Mouse (Mus musculus): ENCODE results near the gene Smpd3. TPM values are rescaled to one million over a fixed set of nuclear protein-coding genes. Genes with fewer than 3 reads are reported as not detected.

Smpd3 gene
- polyA plus RNA-seq, 1 experiment from 2014 or later, result 1.3 TPM

GRCm38 (mm10) chr8:106336031-106336430 is 1.8 kb downstream of the Smpd3 start:
- H3K9ac ChIP-seq (replicated peaks), result no peak overlapping the region
- H3K4me1 ChIP-seq (ENCODE audit: insufficient read depth), result peaks cover 7% of the 10 kb centered on the region
- WGBS (ENCODE audit: insufficient replicate concordance), result 57% methylated on average over 4 of the region's 4 CpGs
- H3K36me3 ChIP-seq (replicated peaks; ENCODE audit: insufficient read depth, low read length), result no peaks in the 10 kb centered on the region
- DNase-seq (no peak), ATAC-seq (no peak)
- H3K9me3 ChIP-seq (ENCODE audit: low read length), result no peaks in the 10 kb centered on the region
- no peak overlapping the region for H3K4me3 ChIP-seq (ENCODE audit: low read depth, low read length)
- H3K27me3 ChIP-seq (ENCODE audit: insufficient read depth, low read length), result peaks cover 29% of the 10 kb centered on the region
- no peak overlapping the region for H3K27ac ChIP-seq (ENCODE audit: low read depth)
- H3K4me2 ChIP-seq (ENCODE audit: low read depth, low read length), result no peak overlapping the region
- TF ChIP-seq CTCF (IDR thresholded peaks at IDR 0.05; ENCODE audit: low read depth) (no peak), EP300 (IDR thresholded peaks at IDR 0.05; ENCODE audit: low read depth) (no peak)

GRCm38 (mm10) chr8:106335196-106335595 is 2.6 kb downstream of the Smpd3 start:
- H3K4me1 ChIP-seq (ENCODE audit: insufficient read depth), result peaks cover 7% of the 10 kb centered on the region
- 43% methylated on average over 4 of the region's 4 CpGs for WGBS (ENCODE audit: insufficient replicate concordance)
- H3K27me3 ChIP-seq (ENCODE audit: insufficient read depth, low read length), result peaks cover 29% of the 10 kb centered on the region
- DNase-seq, result no peak
- H3K9ac ChIP-seq (replicated peaks), result no peak overlapping the region
- H3K27ac ChIP-seq (ENCODE audit: low read depth), result no peak overlapping the region
- H3K4me3 ChIP-seq (ENCODE audit: low read depth, low read length), result no peak overlapping the region
- no peak for ATAC-seq
- no peaks in the 10 kb centered on the region for H3K9me3 ChIP-seq (ENCODE audit: low read length)
- no peaks in the 10 kb centered on the region for H3K36me3 ChIP-seq (replicated peaks; ENCODE audit: insufficient read depth, low read length)
- no peak overlapping the region for H3K4me2 ChIP-seq (ENCODE audit: low read depth, low read length)
- TF ChIP-seq CTCF (IDR thresholded peaks at IDR 0.05; ENCODE audit: low read depth) (peak; percentile 47), EP300 (IDR thresholded peaks at IDR 0.05; ENCODE audit: low read depth) (no peak)

- TF ChIP-seq EP300 (IDR thresholded peaks at IDR 0.05; ENCODE audit: low read depth), result no peak
- no peak overlapping the region for H3K4me2 ChIP-seq (ENCODE audit: low read depth, low read length)
- 32% methylated on average over 8 of the region's 8 CpGs for WGBS (ENCODE audit: insufficient replicate concordance)
- DNase-seq, result no peak
- ATAC-seq, result no peak
- H3K4me1 ChIP-seq (ENCODE audit: insufficient read depth), result peaks cover 4% of the 10 kb centered on the region; the same call in 1 of the 2 replicates
- H3K36me3 ChIP-seq (replicated peaks; ENCODE audit: insufficient read depth, low read length), result no peaks in the 10 kb centered on the region
- H3K27ac ChIP-seq (ENCODE audit: low read depth), result no peak overlapping the region
- peaks cover 29% of the 10 kb centered on the region for H3K27me3 ChIP-seq (ENCODE audit: insufficient read depth, low read length)
- no peak overlapping the region for H3K4me3 ChIP-seq (ENCODE audit: low read depth, low read length)
- no peaks in the 10 kb centered on the region for H3K9me3 ChIP-seq (ENCODE audit: low read length)
- H3K9ac ChIP-seq (replicated peaks), result no peak overlapping the region
These were observed 4.4 kb downstream of the Smpd3 start for GRCm38 (mm10) chr8:106333346-106333745.

GRCm38 (mm10) chr8:106332498-106332897 is 5.3 kb downstream of the Smpd3 start:
- WGBS (ENCODE audit: insufficient replicate concordance), result 59% methylated on average over 4 of the region's 4 CpGs
- Histone ChIP-seq H3K4me2 (ENCODE audit: low read depth, low read length) (no peak overlapping the region), H3K27me3 (ENCODE audit: insufficient read depth, low read length) (peaks cover 29% of the 10 kb centered on the region), H3K4me3 (ENCODE audit: low read depth, low read length) (no peak overlapping the region), H3K36me3 (replicated peaks; ENCODE audit: insufficient read depth, low read length) (no peaks in the 10 kb centered on the region), H3K9me3 (ENCODE audit: low read length) (no peaks in the 10 kb centered on the region), H3K9ac (replicated peaks) (no peak overlapping the region), H3K27ac (ENCODE audit: low read depth) (no peak overlapping the region), H3K4me1 (ENCODE audit: insufficient read depth) (peaks cover 4% of the 10 kb centered on the region; the same call in 1 of the 2 replicates)
- ATAC-seq (no peak), DNase-seq (no peak)
- no peak for TF ChIP-seq CTCF (IDR thresholded peaks at IDR 0.05; ENCODE audit: low read depth)
- no peak for TF ChIP-seq EP300 (IDR thresholded peaks at IDR 0.05; ENCODE audit: low read depth)

GRCm38 (mm10) chr8:106326624-106327023 is 11.2 kb downstream of the Smpd3 start:
- H3K36me3 ChIP-seq (replicated peaks; ENCODE audit: insufficient read depth, low read length), result no peaks in the 10 kb centered on the region
- ATAC-seq, result no peak

GRCm38 (mm10) chr8:106321434-106321833 is 16.4 kb downstream of the Smpd3 start:
- Histone ChIP-seq H3K4me2 (ENCODE audit: low read depth, low read length) (no peak overlapping the region), H3K27me3 (ENCODE audit: insufficient read depth, low read length) (no peaks in the 10 kb centered on the region), H3K4me3 (ENCODE audit: low read depth, low read length) (no peak overlapping the region), H3K36me3 (replicated peaks; ENCODE audit: insufficient read depth, low read length) (no peaks in the 10 kb centered on the region), H3K9me3 (ENCODE audit: low read length) (no peaks in the 10 kb centered on the region), H3K4me1 (ENCODE audit: insufficient read depth) (no peaks in the 10 kb centered on the region), H3K9ac (replicated peaks) (no peak overlapping the region), H3K27ac (ENCODE audit: low read depth) (no peak overlapping the region)
- 69% methylated on average over 7 of the region's 7 CpGs for WGBS (ENCODE audit: insufficient replicate concordance)
- no peak for ATAC-seq
- no peak for TF ChIP-seq EP300 (IDR thresholded peaks at IDR 0.05; ENCODE audit: low read depth)
- no peak for TF ChIP-seq CTCF (IDR thresholded peaks at IDR 0.05; ENCODE audit: low read depth)
- DNase-seq, result no peak

More at GRCm38 (mm10) chr8:106326624-106327023, 11.2 kb downstream of the Smpd3 start:
- Histone ChIP-seq H3K9ac (replicated peaks) (no peak overlapping the region), H3K27me3 (ENCODE audit: insufficient read depth, low read length) (no peaks in the 10 kb centered on the region), H3K4me3 (ENCODE audit: low read depth, low read length) (no peak overlapping the region), H3K4me1 (ENCODE audit: insufficient read depth) (no peaks in the 10 kb centered on the region), H3K9me3 (ENCODE audit: low read length) (no peaks in the 10 kb centered on the region), H3K4me2 (ENCODE audit: low read depth, low read length) (no peak overlapping the region), H3K27ac (ENCODE audit: low read depth) (no peak overlapping the region)
- no peak for DNase-seq
- TF ChIP-seq EP300 (IDR thresholded peaks at IDR 0.05; ENCODE audit: low read depth) (no peak), CTCF (IDR thresholded peaks at IDR 0.05; ENCODE audit: low read depth) (no peak)
- WGBS (ENCODE audit: insufficient replicate concordance), result 73% methylated on average over 4 of the region's 4 CpGs

- no peak overlapping the region for H3K4me3 ChIP-seq (ENCODE audit: low read depth, low read length)
- 75% methylated on average over 6 of the region's 6 CpGs for WGBS (ENCODE audit: insufficient replicate concordance)
- no peaks in the 10 kb centered on the region for H3K9me3 ChIP-seq (ENCODE audit: low read length)
- H3K27ac ChIP-seq (ENCODE audit: low read depth), result no peak overlapping the region
- no peak overlapping the region for H3K9ac ChIP-seq (replicated peaks)
- no peaks in the 10 kb centered on the region for H3K4me1 ChIP-seq (ENCODE audit: insufficient read depth)
- no peak overlapping the region for H3K4me2 ChIP-seq (ENCODE audit: low read depth, low read length)
- ATAC-seq (no peak), DNase-seq (no peak)
- no peaks in the 10 kb centered on the region for H3K27me3 ChIP-seq (ENCODE audit: insufficient read depth, low read length)
- no peaks in the 10 kb centered on the region for H3K36me3 ChIP-seq (replicated peaks; ENCODE audit: insufficient read depth, low read length)
- no peak for TF ChIP-seq CTCF (IDR thresholded peaks at IDR 0.05; ENCODE audit: low read depth)
These were observed 17.8 kb downstream of the Smpd3 start for GRCm38 (mm10) chr8:106320002-106320401.

All from liver, postnatal 0 days (tissue).